Mouse (Mus musculus) gastrocnemius, adult 18-20 months (tissue): ENCODE data around the gene Strbp. TPM values are rescaled to one million over a fixed set of nuclear protein-coding genes. Genes with fewer than 3 reads are reported as not detected.

ENCODE experiments used
- DNase-seq: peaks from one replicate; pipeline ENCODE4 v3.0.0; 2021; ENCODE audit warnings: low spot score
- long read RNA-seq, 2 experiments: library from polyadenylated mRNA; stranded (forward); transcript quantifications; one replicate each; pipeline ENCODE4 v2.0.0; 2021
- total RNA-seq, 2 experiments: library from RNA; stranded (reverse); gene quantifications; 2 replicates each; pipeline ENCODE4 v1.2.3; 2021

Gene Strbp
- 10 to 100 TPM; 20.5 to 21.5 TPM for total RNA-seq
- long read RNA-seq, experiment 1, full-length matches to known transcripts: 24 of 32 reads
- long read RNA-seq, experiment 1, partial matches to known transcripts: 1 of 32 reads
- long read RNA-seq, experiment 1, other reads (novel, unspliced or antisense): 7 of 32 reads
- long read RNA-seq, experiment 2, transcript Strbp-202 (18 exons, 3,144 nt): major isoform, 8 of 12 reads
- long read RNA-seq, experiment 2, partial matches to known transcripts: 0 of 12 reads
- long read RNA-seq, experiment 2, other reads (novel, unspliced or antisense): 4 of 12 reads

- DNase-seq: peak; percentile 90
Observed at GRCm38 (mm10) chr2:37703230-37703954, at the start of gene Strbp. Gene Strbp, minus strand, starts transcription at chr2:37703859.

- no peak for DNase-seq
Observed at GRCm38 (mm10) chr2:37751114-37751513, 47.5 kb upstream of the Strbp start.

- DNase-seq: no peak
Observed at GRCm38 (mm10) chr2:37749323-37749722, 45.7 kb upstream of the Strbp start.

GRCm38 (mm10) chr2:37748442-37749066 lies 44.9 kb upstream of the Strbp start:
- peak; percentile 50 for DNase-seq

GRCm38 (mm10) chr2:37747909-37748308 lies 44.2 kb upstream of the Strbp start:
- DNase-seq: peak; percentile 20

GRCm38 (mm10) chr2:37746293-37747049 lies 42.8 kb upstream of the Strbp start:
- DNase-seq: no peak

GRCm38 (mm10) chr2:37744773-37745395 lies 41.2 kb upstream of the Strbp start:
- no peak for DNase-seq

GRCm38 (mm10) chr2:37741806-37742554 lies 38.3 kb upstream of the Strbp start:
- DNase-seq: peak; percentile 75

- DNase-seq: no peak
Observed at GRCm38 (mm10) chr2:37735807-37736188, 32.1 kb upstream of the Strbp start.

- no peak for DNase-seq
Observed at GRCm38 (mm10) chr2:37734979-37735806, 31.5 kb upstream of the Strbp start.

- DNase-seq: no peak
Observed at GRCm38 (mm10) chr2:37731241-37731801, 27.7 kb upstream of the Strbp start.

GRCm38 (mm10) chr2:37724231-37724630 lies 20.6 kb upstream of the Strbp start:
- no peak for DNase-seq

GRCm38 (mm10) chr2:37723501-37724090 lies 19.9 kb upstream of the Strbp start:
- no peak for DNase-seq

- no peak for DNase-seq
Observed at GRCm38 (mm10) chr2:37722674-37723465, 19.2 kb upstream of the Strbp start.

- DNase-seq: no peak
Observed at GRCm38 (mm10) chr2:37716266-37716665, 12.6 kb upstream of the Strbp start.

- no peak for DNase-seq
Observed at GRCm38 (mm10) chr2:37715364-37715763, 11.7 kb upstream of the Strbp start.

- no peak for DNase-seq
Observed at GRCm38 (mm10) chr2:37713100-37713499, 9.4 kb upstream of the Strbp start.

- DNase-seq: no peak
Observed at GRCm38 (mm10) chr2:37708835-37709234, 5.2 kb upstream of the Strbp start.
